Mouse (Mus musculus) telencephalon, adult 2 months (tissue): Measurements from ENCODE around the gene Armc10.
"Not testable (repeated sequence)": the region's sequence is repeated elsewhere in the genome, so short reads cannot be mapped to it uniquely, and the experiment has no call there.

ENCODE experiments used
- DNase-seq: peaks from one replicate; pipeline ENCODE4 v3.0.0-alpha.2; 2011; ENCODE audit warnings: low read depth, low spot score

Gene Armc10

DNA sequence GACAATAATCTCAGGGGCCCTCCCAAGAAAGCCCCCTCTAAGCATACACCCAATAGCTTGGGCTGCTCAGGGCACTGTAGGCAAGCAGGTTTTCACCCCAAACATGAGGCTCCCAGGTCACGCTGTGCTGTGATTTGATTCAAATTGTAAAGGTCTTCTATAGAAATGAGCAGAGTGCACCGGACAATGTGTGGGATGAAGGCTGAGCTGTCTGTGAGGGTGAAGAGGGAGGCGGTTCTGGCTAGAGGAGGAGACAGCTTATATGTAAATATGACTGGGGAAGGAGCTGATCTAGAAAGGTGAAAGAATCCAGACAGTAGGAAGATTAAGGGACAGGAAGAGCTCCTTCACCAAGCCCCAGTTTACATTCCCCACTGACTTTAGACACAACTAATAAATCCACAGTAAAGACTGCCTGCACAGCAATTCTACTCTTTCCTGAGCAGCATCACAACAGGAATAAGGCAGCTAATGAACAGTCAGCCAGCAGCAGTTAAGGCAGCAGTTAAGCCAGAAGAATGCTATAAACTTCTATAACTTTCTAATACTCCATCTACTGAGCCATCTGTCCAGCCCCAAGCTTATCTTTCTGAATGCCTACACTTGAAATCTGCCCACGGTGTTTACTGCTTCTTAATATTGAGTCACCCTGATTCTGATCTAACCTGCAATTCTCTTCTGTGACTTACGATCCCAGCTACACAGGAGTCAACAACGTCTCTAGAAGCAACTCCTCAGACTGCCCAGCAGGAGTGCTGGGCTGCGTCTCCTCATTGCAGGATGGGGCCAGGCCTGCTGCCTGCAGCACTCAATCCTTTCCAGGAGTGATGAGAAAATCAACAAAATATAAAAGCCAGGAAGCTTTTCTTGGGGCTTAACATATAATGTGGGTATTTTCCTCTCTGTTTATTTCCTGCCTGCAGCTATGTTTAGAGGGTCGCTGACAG is 21.9 kb downstream of the Armc10 start:
- DNase-seq: no peak

DNA sequence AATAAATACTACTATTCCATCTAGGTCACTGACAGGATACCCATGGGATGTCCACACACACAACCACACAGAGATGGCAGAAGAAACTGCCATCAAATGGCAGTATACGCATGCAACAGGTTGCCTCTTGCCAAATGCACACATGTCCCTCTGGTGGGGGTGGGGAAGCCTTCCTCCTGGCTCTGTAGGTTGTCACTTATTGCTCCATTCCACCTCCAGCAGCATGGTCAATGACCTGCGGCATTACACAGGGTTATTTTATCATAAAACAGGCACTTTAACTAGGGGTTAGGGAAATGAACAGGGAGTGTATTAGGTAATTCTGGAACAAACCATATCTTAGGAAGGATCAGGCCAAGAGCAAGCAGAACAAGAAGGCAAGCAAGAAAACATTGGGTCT is 23.7 kb downstream of the Armc10 start:
- DNase-seq: no peak

DNA sequence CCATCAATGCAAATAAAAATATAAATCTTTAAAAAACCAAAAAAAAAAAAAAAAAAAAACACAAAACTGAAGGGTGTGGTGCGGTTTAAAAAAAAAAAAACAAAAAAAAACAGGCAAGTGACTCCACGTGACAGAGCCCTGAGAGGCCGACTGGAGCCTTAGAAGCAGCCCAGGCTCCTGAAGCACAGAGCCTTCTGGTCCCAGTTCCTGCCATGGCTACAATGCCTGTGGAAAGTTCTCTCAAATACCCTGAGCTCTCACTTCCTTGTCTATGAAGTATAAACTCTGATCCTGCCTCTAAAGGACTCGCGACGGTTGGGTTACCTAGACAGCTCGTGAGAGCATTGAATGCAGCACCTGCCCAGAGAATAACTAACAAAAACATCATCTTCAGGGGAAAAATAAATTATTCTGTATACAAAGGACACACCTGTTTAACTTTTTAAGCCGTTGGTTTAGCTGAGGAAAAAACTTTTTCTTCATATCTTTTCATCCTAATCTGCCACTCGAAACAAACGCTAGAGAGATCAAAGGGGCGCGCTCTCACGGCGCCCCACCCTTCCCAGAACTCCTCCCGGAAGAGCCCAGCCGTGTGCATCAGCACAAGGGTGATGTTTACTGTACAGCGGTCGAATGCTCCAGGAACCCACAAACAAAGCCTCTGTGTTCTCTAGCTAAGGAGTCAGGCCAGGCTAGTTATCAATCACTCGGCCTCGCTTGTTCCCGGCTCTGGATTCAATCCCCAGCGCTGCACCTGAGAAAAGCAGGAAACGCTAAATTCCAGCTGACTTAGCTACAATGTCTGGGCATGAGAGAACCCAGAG is 27.4 kb downstream of the Armc10 start:
- no peak for DNase-seq

DNA sequence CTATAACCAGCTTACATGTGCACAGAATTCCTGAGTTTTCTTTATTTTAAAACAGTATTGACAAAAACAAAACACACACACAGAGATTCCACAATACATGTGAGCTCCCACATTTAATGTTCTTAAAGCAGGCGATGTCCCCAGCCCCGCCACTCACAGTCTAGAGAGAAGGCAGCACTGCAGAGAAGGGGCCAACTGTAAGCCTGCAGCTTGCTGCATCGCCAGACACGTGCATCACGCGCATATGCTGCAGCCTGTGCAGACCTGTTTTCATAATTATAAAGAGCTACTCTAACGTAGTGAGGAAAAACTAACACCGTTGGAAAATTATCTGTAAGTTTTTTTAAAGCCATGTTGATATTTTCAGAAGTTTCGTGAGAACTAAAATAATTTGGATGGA is 28.1 kb downstream of the Armc10 start:
- no peak for DNase-seq

DNA sequence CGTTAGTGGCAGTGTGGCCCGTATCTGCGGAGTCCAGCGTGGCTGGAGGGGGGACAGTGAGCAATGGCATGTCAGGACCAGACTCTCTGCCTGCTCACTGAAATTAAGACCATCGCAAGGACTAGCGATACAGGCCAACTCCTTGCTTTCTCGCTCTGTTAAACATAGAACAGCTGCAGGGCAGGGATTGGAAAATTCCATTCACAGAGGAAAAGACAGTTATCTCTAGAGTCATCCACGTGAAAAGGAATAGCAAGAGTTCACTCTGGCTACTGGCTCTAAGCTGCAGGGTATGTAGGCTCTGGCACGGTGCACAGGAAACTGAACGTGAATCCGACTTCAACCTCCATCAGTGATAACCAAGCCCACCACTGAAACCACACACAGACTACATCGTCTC is 29.4 kb downstream of the Armc10 start:
- DNase-seq: no peak

DNA sequence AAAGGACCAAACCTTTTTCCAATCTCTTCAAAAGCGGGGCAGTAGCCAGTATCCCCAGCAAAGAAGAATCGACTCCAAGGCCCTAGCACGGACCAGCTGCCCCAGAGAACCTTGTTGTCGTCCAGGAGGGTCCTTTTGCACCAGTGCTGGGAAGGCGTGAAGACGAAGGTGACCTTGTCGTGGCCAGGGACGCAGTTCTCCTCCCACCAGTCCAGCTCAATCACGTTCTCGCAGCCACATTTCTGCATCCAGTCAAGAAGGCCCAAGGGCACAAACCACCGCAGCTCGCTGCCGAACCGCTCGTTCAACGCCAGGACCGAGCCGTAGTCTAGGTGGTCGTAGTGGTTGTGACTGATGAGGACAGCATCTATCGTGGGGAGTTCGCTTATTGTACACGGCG is 29.9 kb downstream of the Armc10 start:
- no peak for DNase-seq

DNA sequence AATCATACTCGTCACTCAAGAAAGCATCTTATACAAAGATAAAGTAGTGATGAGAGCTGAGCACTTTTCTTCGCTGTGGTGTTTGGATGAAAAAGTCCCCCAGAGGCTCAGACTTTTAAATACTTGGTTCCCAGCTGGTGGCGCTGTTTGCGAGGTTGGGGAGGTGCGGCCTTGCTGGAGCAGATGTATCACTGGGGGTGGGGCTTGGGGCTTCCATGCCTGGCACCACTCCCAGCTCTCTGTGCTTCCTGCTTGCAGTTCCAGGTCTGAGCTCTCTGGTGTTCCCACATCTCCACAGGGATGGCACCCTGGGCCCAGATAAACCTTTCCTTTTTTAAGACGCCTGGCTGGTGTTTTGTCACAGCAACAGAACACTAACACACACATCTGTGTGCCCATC is 32.3 kb downstream of the Armc10 start:
- DNase-seq: no peak

DNA sequence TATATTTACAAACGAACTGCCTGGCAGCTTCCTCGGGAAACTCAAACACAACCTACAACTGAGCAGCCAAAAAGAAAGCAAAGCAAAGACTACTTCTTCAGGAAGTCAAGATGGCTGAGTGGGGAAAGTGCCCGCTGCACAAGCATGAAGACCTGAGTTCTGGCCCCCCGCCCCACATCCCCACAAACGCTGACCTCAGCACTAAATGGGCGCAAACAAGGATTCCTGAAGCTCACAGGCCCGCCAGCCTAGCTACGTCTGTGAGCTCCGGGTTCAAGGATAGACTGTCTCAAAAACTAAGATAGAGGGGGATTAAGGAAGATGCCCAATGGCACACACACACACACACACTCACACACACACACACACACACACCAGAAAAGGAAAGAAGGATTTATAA is 32.8 kb downstream of the Armc10 start:
- DNase-seq: no peak

DNA sequence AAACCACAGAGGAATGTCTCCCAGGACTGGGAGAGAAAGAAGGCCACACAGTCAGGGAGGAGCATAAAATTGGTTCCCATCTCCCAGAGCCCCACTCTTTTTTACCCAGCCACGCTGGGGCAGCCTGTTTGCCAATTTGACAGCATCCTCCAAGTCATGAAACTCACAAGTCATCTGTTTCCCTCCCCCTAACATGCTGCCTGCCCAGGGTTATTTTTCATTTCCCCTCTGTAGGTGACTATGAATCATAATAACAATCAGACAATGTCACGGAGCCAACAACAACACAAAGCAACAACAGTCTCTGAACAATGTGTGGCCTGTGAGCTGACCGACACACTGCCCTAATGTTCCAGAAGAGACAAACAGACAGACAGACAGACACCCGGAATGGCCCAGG is 34.4 kb downstream of the Armc10 start:
- DNase-seq: no peak

DNA sequence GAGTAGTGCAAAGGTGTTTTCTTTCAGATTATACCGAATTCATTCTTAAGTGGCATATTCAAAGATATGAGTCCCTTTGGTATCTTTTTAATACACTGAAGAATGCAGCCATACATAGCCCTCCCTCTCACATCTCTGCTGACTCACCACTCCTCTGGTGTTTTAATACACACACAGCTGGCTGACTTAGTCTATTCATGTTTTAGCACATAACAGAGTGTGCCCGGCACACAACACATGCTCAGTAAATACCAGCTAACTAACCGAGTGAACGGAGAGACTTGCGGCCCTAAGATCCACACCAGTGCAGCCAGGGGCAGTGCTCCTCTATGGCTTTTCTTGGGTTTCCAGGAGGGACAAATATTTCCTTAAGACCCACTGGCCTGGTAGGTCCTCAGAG is 35.3 kb downstream of the Armc10 start:
- DNase-seq: no peak

DNA sequence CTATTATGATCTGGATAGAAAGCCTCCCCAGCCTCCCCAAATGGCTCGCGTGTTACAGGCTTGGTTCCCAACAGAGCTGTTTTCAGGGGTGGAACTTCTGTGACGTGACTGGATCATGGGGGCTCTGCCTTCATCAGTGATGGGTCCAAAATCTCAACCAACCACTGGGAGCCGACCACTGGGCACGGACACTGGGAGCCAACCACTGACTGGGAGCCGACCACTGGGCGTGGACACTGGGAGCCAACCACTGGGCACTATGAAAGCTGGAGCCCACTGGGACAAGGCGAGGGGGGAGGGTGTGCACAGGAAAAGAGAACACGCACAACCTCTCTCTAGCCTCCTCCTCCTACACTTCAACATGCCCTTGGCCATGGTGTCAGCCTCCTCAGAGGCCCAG is 38.2 kb downstream of the Armc10 start:
- no peak for DNase-seq

DNA sequence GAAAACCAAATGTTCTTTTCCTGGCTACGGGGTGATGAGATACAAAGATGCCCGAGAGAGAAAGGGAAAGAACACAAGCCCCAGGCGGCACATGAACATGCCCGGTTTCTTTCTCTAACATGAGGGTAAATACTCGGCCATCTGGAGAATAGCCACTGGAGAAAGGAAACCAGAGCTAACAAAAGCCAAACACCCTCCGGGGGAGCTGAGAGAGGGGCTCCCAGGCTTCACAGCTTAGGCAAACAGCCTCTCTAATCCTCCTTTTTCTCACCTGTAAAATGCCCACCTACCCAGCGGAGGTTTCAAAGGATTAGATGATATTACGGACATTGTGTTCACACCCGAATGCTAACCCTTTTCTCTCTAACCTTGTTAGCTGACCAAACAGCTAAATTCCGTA is 39.4 kb downstream of the Armc10 start:
- no peak for DNase-seq

DNA sequence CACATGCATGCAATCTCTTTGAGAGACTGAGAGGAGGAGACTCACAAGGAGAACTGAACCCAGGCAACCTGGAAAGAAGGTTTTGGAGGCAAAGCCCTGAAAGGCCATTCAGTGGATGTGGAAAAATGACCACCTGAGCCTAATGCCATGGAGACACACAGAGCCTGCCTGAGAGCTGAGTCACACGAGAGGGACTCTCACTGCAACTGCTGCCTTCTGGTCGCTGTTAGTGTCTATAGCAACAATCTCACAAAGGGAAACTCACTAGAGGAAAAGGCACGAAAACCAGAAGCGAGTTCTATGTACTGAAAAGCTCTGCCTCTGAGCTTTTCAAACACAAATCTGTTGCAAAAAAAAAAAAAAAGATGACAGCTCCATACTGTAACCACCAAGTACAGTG is 41.4 kb downstream of the Armc10 start:
- DNase-seq: no peak

DNA sequence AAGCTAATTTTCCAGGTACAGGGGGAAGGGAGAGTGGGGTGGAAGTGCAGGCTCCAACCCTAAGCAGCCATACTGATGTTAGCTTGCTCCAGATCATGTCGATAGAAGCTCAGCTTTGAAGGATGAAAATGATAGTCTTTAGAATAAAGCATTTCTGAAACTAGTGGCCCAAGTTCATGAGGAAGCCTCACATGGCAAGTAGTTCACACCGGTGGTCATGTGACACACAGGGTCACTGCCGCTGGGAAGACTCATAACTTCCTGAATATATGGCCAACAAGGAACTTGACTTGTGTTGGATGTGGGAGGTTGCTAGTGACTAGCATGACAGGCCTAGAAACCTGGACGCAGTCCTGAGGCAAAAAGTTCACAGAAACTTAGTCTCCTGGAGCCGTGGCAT is 46.6 kb downstream of the Armc10 start:
- no peak for DNase-seq

DNA sequence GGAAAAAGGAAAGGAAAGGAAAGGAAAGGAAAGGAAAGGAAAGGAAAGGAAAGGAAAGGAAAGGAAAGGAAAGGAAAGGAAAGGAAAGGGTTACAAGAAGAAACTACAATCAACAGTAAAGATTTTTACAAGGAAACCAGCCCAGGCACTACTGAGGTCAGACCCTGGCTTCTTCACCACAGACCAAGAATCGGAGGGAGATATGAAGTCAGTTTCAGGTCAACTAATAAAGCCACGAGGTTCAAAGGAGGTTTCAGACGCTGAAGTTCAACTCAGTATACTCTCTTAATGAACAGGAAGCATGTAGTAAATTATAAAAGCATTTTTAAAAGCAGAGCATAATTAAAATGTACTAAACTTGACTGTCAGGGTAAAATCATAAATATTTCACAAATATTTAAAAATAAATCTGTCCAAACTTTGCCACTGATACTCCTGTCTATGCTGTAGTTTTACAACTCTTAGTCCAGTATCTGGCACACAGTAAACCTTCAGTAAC is 47.8 kb downstream of the Armc10 start:
- no peak for DNase-seq

DNA sequence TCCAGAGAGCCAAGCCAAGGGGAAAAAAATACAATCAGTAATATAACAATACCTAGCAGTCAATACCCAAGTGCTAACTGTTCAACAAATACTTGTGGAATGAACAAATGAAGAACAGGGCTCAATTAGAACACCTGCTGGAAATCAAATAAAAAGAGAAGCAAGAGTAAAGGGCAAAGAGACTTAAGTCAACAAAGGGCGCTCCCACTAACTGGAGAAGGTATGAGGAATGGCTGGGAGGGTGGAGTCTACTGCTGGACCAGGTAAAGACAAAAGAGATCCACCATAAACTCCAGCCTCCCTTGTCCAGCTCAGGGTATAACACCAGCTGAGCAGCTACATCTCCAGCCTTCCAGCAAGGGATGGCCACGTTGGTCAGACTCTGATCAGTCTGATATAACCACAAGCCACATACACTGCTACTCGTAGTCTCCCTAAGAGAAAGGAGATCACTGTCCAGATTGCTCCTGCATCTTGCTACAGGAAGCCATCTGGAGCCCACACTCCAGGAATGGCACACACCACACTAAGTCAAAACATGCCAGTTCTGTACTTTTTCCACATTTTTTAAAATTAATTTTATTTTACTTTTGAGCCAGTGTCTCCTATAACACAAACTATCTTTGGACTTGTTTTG is 49.4 kb downstream of the Armc10 start:
- no peak for DNase-seq

DNA sequence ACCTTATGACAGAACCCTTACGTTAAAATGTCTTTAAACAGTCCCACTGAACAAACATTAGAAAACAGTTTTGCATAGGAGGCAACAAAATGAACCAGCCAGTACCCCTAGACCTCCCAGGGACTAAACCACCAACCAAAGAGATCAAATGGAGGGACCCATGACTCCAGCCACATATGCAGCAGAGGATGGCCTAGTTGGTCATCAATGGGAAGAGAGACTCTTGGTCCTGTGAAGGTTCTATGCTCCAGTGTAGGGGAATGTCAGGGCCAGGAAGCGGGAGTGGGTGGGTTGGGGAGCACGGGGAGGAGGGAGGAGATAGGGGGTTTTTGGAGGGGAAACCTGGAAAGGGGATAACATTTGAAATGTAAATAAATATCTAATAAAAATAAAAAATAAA is 53.9 kb downstream of the Armc10 start:
- not testable (repeated sequence) for DNase-seq

DNA sequence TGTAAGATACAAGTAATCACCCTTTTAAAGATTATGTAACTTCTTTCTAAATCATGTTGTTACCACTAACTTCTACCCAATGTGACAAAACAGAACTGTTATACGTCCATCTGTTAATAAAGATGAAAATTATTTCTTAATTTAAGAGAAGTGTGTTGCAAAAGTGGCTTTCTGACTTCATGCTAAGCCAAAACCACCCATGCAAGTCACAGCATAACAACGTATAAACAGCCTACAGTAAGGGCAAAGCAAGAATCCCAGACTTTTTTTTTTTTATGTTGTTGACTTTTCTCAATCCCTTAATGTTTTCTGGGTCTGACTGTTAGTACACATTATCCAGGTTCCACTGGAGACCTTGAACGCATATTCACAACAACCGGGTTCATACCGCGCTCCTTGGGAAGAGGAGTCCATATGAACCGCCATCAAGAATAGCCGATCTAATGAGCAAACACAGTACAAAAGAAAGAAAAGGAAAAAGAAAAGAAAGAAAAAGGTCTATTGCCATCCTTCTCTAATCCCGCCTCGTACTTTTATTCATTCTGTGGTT is 54.7 kb downstream of the Armc10 start:
- no peak for DNase-seq

DNA sequence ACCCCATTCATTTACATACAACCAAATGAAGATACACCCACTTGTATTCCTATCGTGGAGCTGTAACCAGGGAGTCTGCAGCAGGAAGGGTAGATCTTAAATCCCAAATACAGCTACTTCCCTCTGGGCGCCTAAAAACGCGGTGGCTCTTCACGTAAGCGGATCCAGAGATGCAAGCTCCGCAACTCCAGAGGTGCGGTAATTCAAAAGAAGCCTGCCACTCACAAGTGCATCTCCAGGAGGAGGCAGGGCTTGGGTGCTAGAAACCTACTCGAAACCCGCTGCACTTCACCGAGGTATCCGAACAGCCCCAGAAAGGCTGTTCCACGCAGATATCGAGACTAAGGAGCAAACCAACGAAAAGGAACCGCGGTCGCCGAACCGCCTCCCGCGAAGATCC is 55.3 kb downstream of the Armc10 start:
- DNase-seq: peak; percentile 59

DNA sequence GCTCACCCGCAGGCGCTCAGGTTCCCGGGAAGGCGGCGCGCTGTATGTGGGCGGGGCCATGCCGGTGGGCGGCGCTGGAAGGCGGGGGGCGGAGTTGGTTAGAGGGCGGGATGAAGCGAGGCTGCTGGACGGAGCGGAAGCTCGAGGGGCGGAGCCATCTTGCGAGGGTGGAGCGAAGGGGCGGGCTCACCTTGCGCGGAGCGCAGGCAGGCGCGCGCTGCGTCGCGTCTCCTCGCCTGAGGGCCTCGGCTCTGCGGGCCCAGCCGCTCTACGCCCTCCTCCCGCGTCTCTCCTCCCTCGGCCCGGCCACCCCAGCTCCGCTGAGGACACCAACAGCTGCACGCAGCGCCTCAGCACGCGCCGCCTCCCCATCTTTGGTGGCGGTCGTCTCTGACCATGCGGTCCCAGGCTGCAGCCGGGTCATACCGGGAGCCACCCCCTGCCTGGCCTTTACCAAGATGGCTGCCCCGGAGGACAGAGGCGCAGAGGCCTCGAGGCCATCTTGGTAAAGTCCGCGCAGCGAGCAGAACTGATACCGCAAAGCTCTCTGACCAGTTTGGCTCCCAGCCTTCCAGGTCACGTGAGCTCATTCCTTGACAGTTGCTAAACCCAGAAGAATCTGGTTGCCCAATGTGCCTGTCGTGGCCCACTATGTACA is 55.9 kb downstream of the Armc10 start, which contains the start of gene Napepld:
TSS of gene Napepld (minus strand) at position 46 of the 658 bp plus-strand sequence.
- DNase-seq: peak; percentile 97

DNA sequence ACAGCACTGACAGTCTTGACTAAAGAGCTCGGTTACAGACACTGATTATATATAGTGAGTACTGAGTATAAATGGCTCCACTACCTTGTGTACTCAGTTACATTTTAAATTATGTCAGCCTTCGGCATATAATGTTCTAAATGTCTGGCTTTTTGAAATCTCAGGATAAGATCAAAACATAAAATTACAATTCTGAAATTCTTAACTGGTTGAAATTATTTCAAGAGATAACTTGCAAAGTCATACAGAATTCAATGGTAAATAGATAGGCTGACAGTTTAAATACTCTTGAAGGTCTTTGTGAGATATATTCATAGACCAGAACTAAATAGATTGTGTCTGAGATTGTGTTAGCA is 56.4 kb downstream of the Armc10 start:
- no peak for DNase-seq
